Mouse (Mus musculus) embryonic facial prominence, embryonic 14.5 days (tissue): ENCODE measurements at regions not wholly inside any gene's neighbourhood (a gene's known extent, or its start where the extent isn't known, plus 50 kb on each side); places are given as distances from the start of the nearest gene placed in this dataset.
A peak's percentile ranks its signal among the peaks of the same experiment; 100 is the strongest.

Experiments
- ATAC-seq: fragments of 200-750 bp; cut with Nextera tagmentation; 2 replicates; pipeline ENCODE4 v1.8.0; 2017; ENCODE audit warnings: low read depth, moderate number of reproducible peaks, moderate TSS enrichment
- DNase-seq: peaks from one replicate; pipeline ENCODE4 v3.0.0-alpha.2; 2015; ENCODE audit warnings: low spot score
- H3K27ac ChIP-seq: fragments of 300-500 bp; sonication (generic); replicated peaks from 2 replicates; pipeline ENCODE4 v1.5.1; 2014; ENCODE audit warnings: low read depth, mild to moderate bottlenecking, low read length, moderate library complexity
- H3K27me3 ChIP-seq: fragments of 300-500 bp; sonication (generic); replicated peaks from 2 replicates; pipeline ENCODE4 v1.6.1; 2014; ENCODE audit warnings: low read length; ENCODE audit not compliant: control insufficient read depth, insufficient read depth
- H3K36me3 ChIP-seq: fragments of 300-500 bp; sonication (generic); 2 replicates; pipeline ENCODE4 v1.6.1; 2014; ENCODE audit warnings: low read length, mixed read lengths; ENCODE audit not compliant: control insufficient read depth, insufficient read depth
- H3K4me1 ChIP-seq: fragments of 300-500 bp; sonication (generic); 2 replicates; pipeline ENCODE4 v1.6.1; 2014; ENCODE audit warnings: antibody characterized with exemption, low read length; ENCODE audit not compliant: control insufficient read depth, insufficient read depth
- H3K4me2 ChIP-seq: fragments of 300-500 bp; sonication (generic); 2 replicates; pipeline ENCODE4 v1.6.1; 2014; ENCODE audit warnings: low read depth, mild to moderate bottlenecking, low read length, moderate library complexity, mixed read lengths
- H3K4me3 ChIP-seq: fragments of 300-500 bp; sonication (generic); 2 replicates; pipeline ENCODE4 v1.5.1; 2014; ENCODE audit warnings: low read depth, mild to moderate bottlenecking, low read length
- H3K9ac ChIP-seq: fragments of 300-500 bp; sonication (generic); 2 replicates; pipeline ENCODE4 v1.6.1; 2014; ENCODE audit warnings: low read depth, mild to moderate bottlenecking, low read length, moderate library complexity, mixed read lengths
- H3K9me3 ChIP-seq: fragments of 300-500 bp; sonication (generic); 2 replicates; pipeline ENCODE4 v1.6.1; 2016; ENCODE audit warnings: low read length; ENCODE audit not compliant: control insufficient read depth
- WGBS: fragments of 180-500 bp; shearing (Covaris S2); extraction: QIAGEN DNeasy Blood & Tissue Kit; methylation state at CpG from one replicate; pipeline ENCODE4 v1.1.7; 2014; 5-methylcytosine and 5-hydroxymethylcytosine counted together

DNA sequence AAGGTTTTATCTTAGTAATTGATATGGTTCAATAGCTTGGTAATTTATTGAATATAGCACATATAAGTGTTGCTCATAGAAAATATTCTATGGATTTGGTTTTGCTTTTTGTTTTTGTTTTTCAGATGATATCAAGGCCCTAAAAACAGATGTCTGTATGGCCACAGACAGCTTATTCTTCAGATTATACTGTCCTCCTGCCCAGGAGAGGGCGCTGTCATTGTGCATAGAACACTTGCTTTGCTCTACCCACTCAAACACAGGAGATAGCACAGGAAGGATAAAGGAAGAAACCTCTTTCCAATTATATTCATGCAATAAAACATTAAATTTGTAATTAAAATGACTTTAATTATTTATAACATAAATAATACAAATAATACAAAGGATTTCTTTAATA lies 115.4 kb upstream of the Ndst3 start:
- Histone ChIP-seq H3K36me3 (no peaks in the 10 kb centered on the region), H3K4me2 (no peak overlapping the region), H3K9me3 (no peaks in the 10 kb centered on the region), H3K27me3 (no peaks in the 10 kb centered on the region), H3K27ac (no peak overlapping the region), H3K9ac (no peak overlapping the region), H3K4me3 (no peak overlapping the region), H3K4me1 (no peaks in the 10 kb centered on the region)
- ATAC-seq (no peak), DNase-seq (no peak)
- 85% methylated on average over 1 of the region's 1 CpGs for WGBS

DNA sequence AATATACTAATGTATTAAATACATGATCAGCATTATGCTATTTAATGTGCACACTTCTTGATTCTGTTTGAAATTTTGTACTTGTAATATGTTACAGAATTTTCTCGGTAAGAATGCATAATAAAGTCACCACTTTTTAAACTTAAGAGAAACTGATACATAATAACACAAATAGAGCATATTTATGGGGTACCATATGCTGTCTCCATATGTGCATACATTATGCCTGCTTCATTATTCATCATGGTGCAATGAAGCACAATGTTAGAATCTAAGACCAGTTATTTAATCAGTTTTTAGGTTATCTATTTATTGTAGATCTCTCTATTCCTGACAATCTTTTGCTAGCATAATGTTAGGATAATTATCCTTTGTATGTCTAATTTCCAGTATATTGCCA lies 115.9 kb upstream of the Ndst3 start:
- no peak overlapping the region for H3K4me2 ChIP-seq
- ATAC-seq (no peak), DNase-seq (no peak)
- H3K36me3 ChIP-seq, result no peaks in the 10 kb centered on the region
- no peak overlapping the region for H3K4me3 ChIP-seq
- no peak overlapping the region for H3K27ac ChIP-seq
- no peaks in the 10 kb centered on the region for H3K27me3 ChIP-seq
- no peaks in the 10 kb centered on the region for H3K4me1 ChIP-seq
- H3K9me3 ChIP-seq, result no peaks in the 10 kb centered on the region
- WGBS, result 67% methylated on average over 1 of the region's 1 CpGs
- no peak overlapping the region for H3K9ac ChIP-seq

GRCm38 (mm10) chr3:123810018-123810942 lies 119.6 kb upstream of the Ndst3 start:
- H3K4me3 ChIP-seq, result no peak overlapping the region
- no peaks in the 10 kb centered on the region for H3K4me1 ChIP-seq
- no peak for ATAC-seq
- H3K9ac ChIP-seq, result no peak overlapping the region
- H3K27ac ChIP-seq, result no peak overlapping the region
- no peaks in the 10 kb centered on the region for H3K36me3 ChIP-seq
- no peak for DNase-seq
- H3K4me2 ChIP-seq, result no peak overlapping the region
- no peaks in the 10 kb centered on the region for H3K27me3 ChIP-seq
- WGBS, result 81% methylated on average over 10 of the region's 10 CpGs
- no peaks in the 10 kb centered on the region for H3K9me3 ChIP-seq

DNA sequence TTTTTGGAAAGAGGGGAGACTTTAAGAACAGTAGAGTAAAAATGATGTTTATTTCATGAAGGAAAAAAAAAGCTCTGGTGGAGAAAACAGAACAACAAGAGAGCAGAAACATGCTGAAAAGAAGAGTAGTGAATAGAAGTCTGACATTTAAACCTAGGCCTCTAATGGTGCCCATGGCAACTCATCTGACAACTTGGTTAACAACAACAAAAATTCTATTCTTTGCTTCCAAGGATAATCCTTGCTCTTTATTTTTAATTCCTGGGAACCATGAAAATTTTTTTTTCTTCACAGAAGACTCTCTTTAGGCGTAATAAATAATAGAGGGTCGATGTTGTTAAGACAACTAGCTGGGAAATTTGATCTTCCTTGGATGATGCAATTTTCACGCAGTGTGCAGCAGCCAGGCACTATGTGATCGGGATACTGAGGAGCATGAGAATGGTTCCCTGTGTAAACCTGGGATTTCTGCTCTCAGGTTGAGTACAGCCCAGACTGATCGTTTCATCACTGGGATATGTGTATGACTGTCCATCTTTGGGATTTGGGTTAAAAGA lies 120.4 kb upstream of the Ndst3 start:
- Histone ChIP-seq H3K9ac (no peak overlapping the region), H3K4me1 (no peaks in the 10 kb centered on the region), H3K4me2 (no peak overlapping the region), H3K27ac (no peak overlapping the region), H3K27me3 (no peaks in the 10 kb centered on the region), H3K36me3 (no peaks in the 10 kb centered on the region), H3K9me3 (no peaks in the 10 kb centered on the region), H3K4me3 (no peak overlapping the region)
- peak; percentile 81; the same call in 1 of the 2 replicates for ATAC-seq
- no peak for DNase-seq
- 48% methylated on average over 5 of the region's 5 CpGs for whole genome bisulfite sequencing

GRCm38 (mm10) chr3:123828790-123829189 lies 138.1 kb upstream of the Ndst3 start:
- no peaks in the 10 kb centered on the region for H3K9me3 ChIP-seq
- 81% methylated on average over 5 of the region's 6 CpGs for WGBS
- H3K27me3 ChIP-seq, result no peaks in the 10 kb centered on the region
- DNase-seq (no peak), ATAC-seq (no peak)
- H3K4me2 ChIP-seq, result no peak overlapping the region
- no peak overlapping the region for H3K27ac ChIP-seq
- H3K4me3 ChIP-seq, result no peak overlapping the region
- no peak overlapping the region for H3K9ac ChIP-seq
- H3K36me3 ChIP-seq, result no peaks in the 10 kb centered on the region
- no peaks in the 10 kb centered on the region for H3K4me1 ChIP-seq

DNA sequence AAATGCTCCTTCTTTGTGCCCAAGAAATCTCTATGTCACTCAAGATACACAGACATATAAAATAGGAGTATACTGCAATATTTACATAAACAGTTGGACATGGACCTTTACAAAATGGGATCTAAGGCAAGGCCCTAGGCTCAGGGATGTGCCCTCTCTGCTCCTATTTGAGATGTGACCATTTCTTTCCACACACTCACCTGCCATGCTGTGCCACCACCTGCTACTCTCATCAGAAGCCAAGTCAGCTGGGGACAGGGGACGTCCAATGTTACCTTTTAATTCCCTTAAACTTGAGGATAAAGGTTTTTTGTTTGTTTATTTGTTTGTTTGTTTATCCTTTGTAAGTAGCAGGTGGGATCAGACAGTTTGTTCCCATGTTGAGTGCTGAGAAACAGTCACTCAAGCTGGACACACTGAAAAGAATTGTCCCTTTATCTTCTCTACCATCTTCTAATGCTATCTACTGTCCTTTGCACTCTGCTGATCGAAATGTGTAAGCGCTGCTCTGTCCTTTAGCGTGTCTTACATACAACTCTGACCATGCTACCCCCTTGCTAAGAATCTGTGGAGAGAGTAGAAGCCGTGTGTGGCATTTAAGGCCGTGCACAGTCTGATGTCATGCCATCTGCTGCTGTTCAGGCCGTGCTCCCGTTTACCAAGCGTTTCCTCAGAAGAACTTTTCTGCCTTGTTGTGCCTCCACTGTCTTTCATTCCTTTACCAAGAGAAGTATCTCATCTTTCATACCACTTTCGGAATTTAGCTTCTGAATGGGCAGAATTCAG lies 147.9 kb upstream of the Ndst3 start:
- 86% methylated on average over 10 of the region's 10 CpGs for WGBS
- H3K27ac ChIP-seq, result no peak overlapping the region
- DNase-seq (no peak), ATAC-seq (no peak)
- H3K27me3 ChIP-seq, result no peaks in the 10 kb centered on the region
- H3K9me3 ChIP-seq, result no peaks in the 10 kb centered on the region
- H3K36me3 ChIP-seq, result no peaks in the 10 kb centered on the region
- H3K4me1 ChIP-seq, result no peaks in the 10 kb centered on the region
- H3K9ac ChIP-seq, result no peak overlapping the region
- H3K4me2 ChIP-seq, result no peak overlapping the region
- H3K4me3 ChIP-seq, result no peak overlapping the region

DNA sequence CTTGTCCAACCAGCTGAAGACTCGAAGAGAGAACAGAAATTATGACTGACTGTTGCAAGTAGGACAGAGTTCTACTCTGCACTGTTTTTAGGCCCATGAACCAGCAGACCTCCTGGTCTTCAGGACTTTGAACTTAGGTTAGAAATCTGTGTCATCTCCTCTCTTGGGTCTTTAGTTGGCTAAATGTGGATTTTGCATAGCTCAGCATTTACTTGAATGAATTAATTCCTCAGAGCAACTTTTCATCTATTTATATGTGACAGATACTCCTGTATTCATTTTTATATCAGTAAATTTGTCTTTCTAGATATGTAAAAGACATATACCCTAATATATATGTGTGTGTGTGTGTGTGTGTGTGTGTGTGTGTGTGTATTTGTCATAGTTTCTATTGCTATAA lies 155.9 kb upstream of the Ndst3 start:
- ATAC-seq (no peak), DNase-seq (no peak)
- Histone ChIP-seq H3K27me3 (no peaks in the 10 kb centered on the region), H3K36me3 (no peaks in the 10 kb centered on the region), H3K9ac (no peak overlapping the region), H3K4me3 (no peak overlapping the region), H3K4me1 (no peaks in the 10 kb centered on the region), H3K9me3 (no peaks in the 10 kb centered on the region), H3K4me2 (no peak overlapping the region), H3K27ac (no peak overlapping the region)
- 74% methylated on average over 1 of the region's 1 CpGs for WGBS

DNA sequence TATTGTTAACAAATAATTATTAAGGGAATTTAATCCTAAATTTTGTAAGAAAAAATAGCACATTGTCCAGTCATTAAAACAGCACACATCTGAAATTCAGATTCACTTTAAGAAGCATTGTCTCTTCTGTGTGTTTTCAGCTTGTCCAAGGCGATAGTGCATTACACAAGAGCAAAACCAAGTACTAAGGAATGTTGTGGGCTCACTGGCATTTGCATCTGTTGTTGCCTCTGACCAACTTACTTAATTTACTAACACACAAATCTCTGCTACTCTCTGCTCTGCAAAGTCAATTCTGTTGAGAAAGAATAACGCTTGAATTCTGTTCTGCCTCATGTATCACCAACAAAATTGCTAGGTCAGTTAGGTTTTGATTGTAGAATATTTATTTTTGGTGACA lies 158.0 kb upstream of the Ndst3 start:
- 80% methylated on average over 2 of the region's 2 CpGs for WGBS
- no peak for ATAC-seq

More for the DNA sequence above, 158.0 kb upstream of the Ndst3 start:
- Histone ChIP-seq H3K9me3 (no peaks in the 10 kb centered on the region), H3K9ac (no peak overlapping the region), H3K27ac (no peak overlapping the region), H3K36me3 (no peaks in the 10 kb centered on the region), H3K4me3 (no peak overlapping the region), H3K4me1 (no peaks in the 10 kb centered on the region), H3K27me3 (no peaks in the 10 kb centered on the region), H3K4me2 (no peak overlapping the region)
- no peak for DNase-seq
